Mouse (Mus musculus) C2C12 (cell line): ENCODE measurements around the gene Crip2. TPM values are rescaled to one million over a fixed set of nuclear protein-coding genes. Genes with fewer than 3 reads are reported as not detected.

Source experiments
- H3K27me3 ChIP-seq: one replicate; pipeline ENCODE4 v1.6.1; 2011; ENCODE audit not compliant: control insufficient read depth, insufficient read depth, insufficient read length
- H3K36me3 ChIP-seq: one replicate; pipeline ENCODE4 v1.6.1; 2011; ENCODE audit not compliant: control insufficient read depth, insufficient read depth
- H3K4me3 ChIP-seq: one replicate; pipeline ENCODE4 v1.5.1; 2011; ENCODE audit warnings: mild to moderate bottlenecking, control low read depth; ENCODE audit not compliant: poor library complexity, insufficient read depth, severe bottlenecking
- H3K79me2 ChIP-seq: one replicate; pipeline ENCODE4 v1.6.1; 2011; ENCODE audit not compliant: control insufficient read depth, insufficient read depth
- H3K79me3 ChIP-seq: one replicate; pipeline ENCODE4 v1.6.1; 2011; ENCODE audit warnings: low read depth, control low read depth
- H3ac ChIP-seq: one replicate; pipeline ENCODE3; 2011; ENCODE audit warnings: low read depth; ENCODE audit not compliant: control insufficient read depth, insufficient read length
- CEBPB ChIP-seq: IDR thresholded peaks from one replicate; pipeline ENCODE4 v1.6.1; 2011; ENCODE audit warnings: low read depth, mild to moderate bottlenecking, control low read depth, moderate library complexity
- CTCF ChIP-seq: IDR thresholded peaks from one replicate; pipeline ENCODE4 v1.5.1; 2011; ENCODE audit not compliant: control insufficient read depth, insufficient read depth, insufficient read length
- FOSL1 ChIP-seq: IDR thresholded peaks from one replicate; pipeline ENCODE4 v1.8.0; 2011; ENCODE audit warnings: mild to moderate bottlenecking, low read length; ENCODE audit not compliant: poor library complexity, insufficient read depth, severe bottlenecking
- MAX ChIP-seq: IDR thresholded peaks from one replicate; pipeline ENCODE4 v1.6.1; 2011; ENCODE audit warnings: mild to moderate bottlenecking, control low read depth
- MYOD1 ChIP-seq: IDR thresholded peaks from one replicate; pipeline ENCODE4 v1.6.1; 2011; ENCODE audit warnings: low read depth; ENCODE audit not compliant: control insufficient read depth, insufficient read length
- MYOG ChIP-seq: IDR thresholded peaks from one replicate; pipeline ENCODE4 v1.6.1; 2011; ENCODE audit not compliant: control insufficient read depth, insufficient read length; ENCODE audit errors: extremely low read depth
- USF1 ChIP-seq: IDR thresholded peaks from one replicate; pipeline ENCODE4 v1.6.1; 2011; ENCODE audit warnings: low read depth, mild to moderate bottlenecking, control low read depth, moderate library complexity
- polyA plus RNA-seq: library from polyadenylated mRNA; unstranded; fragments of >200 nt; fragmentation: generic; extraction: Trizol; gene quantifications from one replicate; pipeline ENCODE4 v1.2.1, GENCODE M21; 2012; ENCODE audit warnings: missing spikeins

Crip2 gene
- polyA plus RNA-seq, 1 experiment = 775 TPM

DNA sequence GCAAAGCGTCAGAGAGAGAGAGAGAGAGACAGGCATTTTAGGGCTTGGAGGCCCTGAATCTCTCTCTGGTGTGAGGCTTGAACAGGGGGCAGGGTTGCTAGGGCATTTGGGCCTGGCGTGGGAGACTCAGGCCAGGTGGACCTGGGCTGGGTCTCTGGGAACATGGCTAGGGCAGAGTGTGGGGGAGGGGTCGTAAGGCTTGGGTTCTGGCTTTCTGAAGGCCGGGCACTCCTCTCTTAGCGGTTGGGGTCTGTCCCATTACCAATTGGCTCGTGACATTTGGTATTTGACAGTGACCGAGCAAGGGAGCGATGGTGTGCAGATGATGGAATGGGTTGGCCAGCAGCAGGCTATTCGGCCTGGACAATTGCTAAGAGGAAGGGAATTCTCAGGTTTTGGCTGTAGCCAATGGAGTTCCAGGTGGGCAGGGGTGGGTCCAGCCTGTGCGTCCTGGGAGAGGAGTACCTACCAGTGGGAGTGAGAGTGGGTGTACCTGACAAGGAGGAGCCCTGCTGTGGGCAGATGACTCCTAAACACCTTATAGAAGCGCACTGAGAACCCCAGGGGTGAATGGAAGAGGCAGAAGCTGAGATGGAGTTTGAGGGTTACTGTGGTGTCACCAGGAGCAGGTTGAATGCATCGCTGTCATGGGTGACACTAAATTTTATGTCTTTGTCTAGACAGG lies 46.4 kb downstream of the Crip2 start:
- TF ChIP-seq CEBPB (no peak), MYOD1 (no peak), MYOG (no peak), CTCF (no peak), USF1 (no peak), MAX (no peak), FOSL1 (no peak)
- Histone ChIP-seq H3K36me3 (no peaks in the 10 kb centered on the region), H3ac (peak overlapping the region; percentile 26), H3K27me3 (peaks cover 5% of the 10 kb centered on the region), H3K4me3 (peak overlapping the region; percentile 11), H3K79me3 (no peaks in the 10 kb centered on the region), H3K79me2 (no peaks in the 10 kb centered on the region)

DNA sequence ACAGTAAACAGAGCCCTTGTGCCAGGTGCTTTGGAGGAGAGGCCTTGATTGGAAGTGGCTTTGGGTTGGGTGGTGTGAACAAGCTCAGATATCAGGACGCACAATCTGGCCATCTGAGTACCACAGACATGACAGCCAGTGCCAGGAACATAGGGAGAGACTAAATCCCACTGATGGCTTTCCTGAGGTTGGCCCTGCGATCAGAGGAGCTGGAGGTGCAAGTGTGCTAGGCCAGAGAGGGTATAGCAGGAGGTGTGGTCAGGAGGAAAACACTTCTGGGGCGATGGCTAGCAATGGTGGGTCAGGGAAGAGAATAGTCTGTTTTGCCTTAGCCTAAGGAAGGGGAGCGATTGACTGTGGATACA lies 47.0 kb downstream of the Crip2 start:
- Histone ChIP-seq H3ac (no peak overlapping the region), H3K79me3 (no peaks in the 10 kb centered on the region), H3K36me3 (no peaks in the 10 kb centered on the region), H3K4me3 (no peak overlapping the region), H3K79me2 (no peaks in the 10 kb centered on the region), H3K27me3 (peaks cover 5% of the 10 kb centered on the region)
- TF ChIP-seq FOSL1 = no peak
- TF ChIP-seq CTCF = no peak
- no peak for TF ChIP-seq MYOG
- TF ChIP-seq MAX = no peak
- TF ChIP-seq CEBPB = no peak
- no peak for TF ChIP-seq USF1
- TF ChIP-seq MYOD1 = no peak

DNA sequence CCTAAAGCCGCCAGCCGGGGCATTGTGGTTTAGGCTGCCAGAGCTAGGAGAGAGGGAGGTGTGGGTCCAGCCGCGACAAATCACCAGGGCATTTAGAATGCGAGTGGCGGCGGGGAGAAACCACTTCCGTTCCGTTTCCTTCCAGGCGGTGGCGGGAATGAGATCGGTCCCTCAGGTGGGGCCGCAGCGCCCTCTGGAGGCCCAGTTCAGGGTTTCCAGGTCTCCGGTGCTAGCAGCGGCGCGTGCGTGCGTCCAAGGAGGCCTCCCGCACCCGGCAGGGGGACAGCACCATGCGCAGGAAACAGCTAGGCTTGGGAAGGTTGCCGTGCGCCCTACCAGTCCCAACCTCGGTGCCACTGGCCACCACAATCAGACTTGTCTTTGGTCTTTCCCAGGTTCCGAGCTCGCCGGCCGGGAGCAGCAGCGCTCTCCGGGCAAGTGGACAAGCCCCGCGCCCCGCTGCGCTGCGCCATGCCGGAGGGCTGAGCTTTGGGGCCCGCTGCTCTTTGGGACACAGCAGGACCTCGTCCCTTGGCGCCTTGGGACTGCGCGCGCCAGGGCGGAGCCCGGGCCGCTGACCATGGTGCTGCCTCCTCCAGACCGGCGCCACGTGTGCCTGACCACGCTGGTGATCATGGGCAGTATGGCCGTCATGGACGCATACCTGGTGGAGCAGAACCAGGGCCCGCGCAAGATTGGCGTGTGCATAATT lies 47.7 kb downstream of the Crip2 start:
- Histone ChIP-seq H3ac (no peak overlapping the region), H3K4me3 (no peak overlapping the region), H3K27me3 (peaks cover 5% of the 10 kb centered on the region), H3K79me3 (no peaks in the 10 kb centered on the region), H3K36me3 (no peaks in the 10 kb centered on the region), H3K79me2 (no peaks in the 10 kb centered on the region)
- TF ChIP-seq MYOG (no peak), CEBPB (no peak), MAX (no peak), MYOD1 (no peak), CTCF (no peak), USF1 (no peak), FOSL1 (no peak)

DNA sequence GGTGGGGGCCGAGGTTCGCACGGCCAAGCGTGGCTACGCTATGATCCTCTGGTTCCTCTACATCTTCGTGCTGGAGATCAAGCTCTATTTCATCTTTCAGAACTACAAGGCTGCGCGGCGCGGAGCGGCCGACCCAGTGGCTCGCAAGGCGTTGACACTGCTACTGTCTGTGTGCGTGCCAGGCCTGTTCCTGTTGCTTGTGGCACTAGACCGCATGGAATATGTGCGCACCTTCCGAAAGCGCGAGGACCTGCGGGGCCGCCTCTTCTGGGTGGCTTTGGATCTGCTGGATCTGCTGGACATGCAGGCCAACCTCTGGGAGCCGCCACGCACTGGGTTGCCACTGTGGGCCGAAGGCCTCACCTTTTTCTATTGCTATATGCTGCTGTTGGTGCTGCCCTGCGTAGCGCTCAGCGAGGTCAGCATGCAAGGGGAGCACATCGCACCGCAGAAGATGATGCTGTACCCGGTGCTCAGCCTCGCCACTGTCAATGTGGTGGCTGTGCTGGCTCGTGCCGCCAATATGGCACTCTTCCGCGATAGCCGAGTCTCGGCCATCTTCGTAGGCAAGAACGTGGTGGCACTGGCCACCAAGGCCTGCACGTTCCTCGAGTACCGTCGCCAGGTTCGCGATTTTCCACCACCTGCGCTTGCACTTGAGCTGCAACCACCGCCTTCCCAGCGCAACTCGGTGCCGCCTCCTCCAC lies 48.5 kb downstream of the Crip2 start:
- Histone ChIP-seq H3K27me3 (peaks cover 5% of the 10 kb centered on the region), H3ac (no peak overlapping the region), H3K36me3 (no peaks in the 10 kb centered on the region), H3K79me2 (no peaks in the 10 kb centered on the region), H3K79me3 (no peaks in the 10 kb centered on the region), H3K4me3 (no peak overlapping the region)
- no peak for TF ChIP-seq CEBPB
- TF ChIP-seq USF1 = no peak
- no peak for TF ChIP-seq CTCF
- no peak for TF ChIP-seq MAX
- no peak for TF ChIP-seq MYOG
- TF ChIP-seq FOSL1 = no peak
- no peak for TF ChIP-seq MYOD1

DNA sequence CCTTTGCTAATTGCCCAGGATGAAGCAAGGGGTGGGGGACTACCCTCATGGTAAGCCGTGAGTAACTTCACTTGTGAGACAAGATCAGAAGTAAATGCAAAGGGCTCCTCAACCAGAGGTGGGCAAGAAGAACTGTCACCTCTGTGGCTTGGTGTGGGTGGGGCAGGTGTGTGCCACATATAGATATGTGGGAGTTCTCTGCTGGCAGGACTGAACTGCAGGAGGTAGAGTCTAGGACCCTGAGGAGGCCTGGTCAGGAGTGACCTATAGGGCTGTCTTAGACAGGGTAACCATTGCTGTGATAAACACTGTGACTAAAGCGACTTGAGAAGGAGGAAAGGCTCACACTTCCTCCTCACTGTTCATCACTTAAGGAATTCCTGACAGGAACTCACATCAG lies 53.4 kb downstream of the Crip2 start:
- no peak overlapping the region for H3K4me3 ChIP-seq
- H3K27me3 ChIP-seq = no peaks in the 10 kb centered on the region
- no peaks in the 10 kb centered on the region for H3K79me3 ChIP-seq
- H3K79me2 ChIP-seq = no peaks in the 10 kb centered on the region
- H3K36me3 ChIP-seq = no peaks in the 10 kb centered on the region
- TF ChIP-seq FOSL1 (no peak), CEBPB (no peak), USF1 (no peak), MYOD1 (no peak)
- no peak overlapping the region for H3ac ChIP-seq

Other genes starting within 250 kb of the Crip2 start
- 85.1 TPM for gene Jag2, start 210.5 kb upstream of the Crip2 start, polyA plus RNA-seq
- 77.7 TPM for gene Nudt14, start 198.1 kb upstream of the Crip2 start, polyA plus RNA-seq
- 17.2 TPM for gene Btbd6, start 163.8 kb upstream of the Crip2 start, polyA plus RNA-seq
- 27.2 TPM for gene Brf1, start 139.5 kb upstream of the Crip2 start, polyA plus RNA-seq
- gene Pacs2, start 125.7 kb upstream of the Crip2 start, polyA plus RNA-seq = 48.8 TPM
- not detected for gene Tex22, start 65.7 kb upstream of the Crip2 start, polyA plus RNA-seq
- 90.8 TPM for gene Mta1, start 42.0 kb upstream of the Crip2 start, polyA plus RNA-seq
- 1,644 TPM for gene Crip1, start 6.1 kb downstream of the Crip2 start, polyA plus RNA-seq
- gene Tedc1, start 16.2 kb downstream of the Crip2 start, polyA plus RNA-seq = 23.8 TPM
- 6.3 TPM for gene Tmem121, start 45.7 kb downstream of the Crip2 start, polyA plus RNA-seq